Mouse (Mus musculus) hindbrain, embryonic 13.5 days (tissue): Measurements from ENCODE around the gene Tsfm. TPM values are rescaled to one million over a fixed set of nuclear protein-coding genes. Genes with fewer than 3 reads are reported as not detected.

Source experiments
- ATAC-seq: fragments of 200-750 bp; cut with Nextera tagmentation; 2 replicates; pipeline ENCODE4 v1.8.0; 2017; ENCODE audit warnings: moderate TSS enrichment; ENCODE audit not compliant: low FRiP score
- H3K27ac ChIP-seq: fragments of 300-500 bp; sonication (generic); 2 replicates; pipeline ENCODE4 v1.5.1; 2015; ENCODE audit warnings: inconsistent platforms, mild to moderate bottlenecking, moderate library complexity
- H3K27me3 ChIP-seq: fragments of 300-500 bp; sonication (generic); 2 replicates; pipeline ENCODE4 v1.6.1; 2015; ENCODE audit warnings: mild to moderate bottlenecking, inconsistent platforms
- H3K36me3 ChIP-seq: fragments of 300-500 bp; sonication (generic); 2 replicates; pipeline ENCODE4 v1.6.1; 2015; ENCODE audit warnings: mild to moderate bottlenecking, inconsistent platforms
- H3K4me1 ChIP-seq: fragments of 300-500 bp; sonication (generic); replicated peaks from 2 replicates; pipeline ENCODE4 v1.6.1; 2015; ENCODE audit warnings: inconsistent platforms
- H3K4me2 ChIP-seq: fragments of 300-500 bp; sonication (generic); 2 replicates; pipeline ENCODE4 v1.6.1; 2015; ENCODE audit warnings: inconsistent platforms, mild to moderate bottlenecking, moderate library complexity
- H3K4me3 ChIP-seq: fragments of 300-500 bp; sonication (generic); 2 replicates; pipeline ENCODE4 v1.5.1; 2015; ENCODE audit warnings: mild to moderate bottlenecking, inconsistent platforms
- H3K9ac ChIP-seq: fragments of 300-500 bp; sonication (generic); 2 replicates; pipeline ENCODE4 v1.6.1; 2015; ENCODE audit warnings: mild to moderate bottlenecking, inconsistent platforms
- H3K9me3 ChIP-seq: fragments of 300-500 bp; sonication (generic); 2 replicates; pipeline ENCODE4 v1.6.1; 2016; ENCODE audit warnings: inconsistent platforms
- WGBS: fragments of 180-500 bp; shearing (Covaris S2); methylation state at CpG from one replicate; pipeline ENCODE4 v1.1.7; 2015; 5-methylcytosine and 5-hydroxymethylcytosine counted together
- polyA plus RNA-seq: library from polyadenylated mRNA; unstranded; fragments of >200 nt; fragmentation: Nextera tagmentation; extraction: Ambion mirVana; gene quantifications from 2 replicates; pipeline ENCODE4 v1.2.1, GENCODE M21; 2015

Tsfm gene
- polyA plus RNA-seq, 1 experiment from 2014 or later = 63.4 TPM

DNA sequence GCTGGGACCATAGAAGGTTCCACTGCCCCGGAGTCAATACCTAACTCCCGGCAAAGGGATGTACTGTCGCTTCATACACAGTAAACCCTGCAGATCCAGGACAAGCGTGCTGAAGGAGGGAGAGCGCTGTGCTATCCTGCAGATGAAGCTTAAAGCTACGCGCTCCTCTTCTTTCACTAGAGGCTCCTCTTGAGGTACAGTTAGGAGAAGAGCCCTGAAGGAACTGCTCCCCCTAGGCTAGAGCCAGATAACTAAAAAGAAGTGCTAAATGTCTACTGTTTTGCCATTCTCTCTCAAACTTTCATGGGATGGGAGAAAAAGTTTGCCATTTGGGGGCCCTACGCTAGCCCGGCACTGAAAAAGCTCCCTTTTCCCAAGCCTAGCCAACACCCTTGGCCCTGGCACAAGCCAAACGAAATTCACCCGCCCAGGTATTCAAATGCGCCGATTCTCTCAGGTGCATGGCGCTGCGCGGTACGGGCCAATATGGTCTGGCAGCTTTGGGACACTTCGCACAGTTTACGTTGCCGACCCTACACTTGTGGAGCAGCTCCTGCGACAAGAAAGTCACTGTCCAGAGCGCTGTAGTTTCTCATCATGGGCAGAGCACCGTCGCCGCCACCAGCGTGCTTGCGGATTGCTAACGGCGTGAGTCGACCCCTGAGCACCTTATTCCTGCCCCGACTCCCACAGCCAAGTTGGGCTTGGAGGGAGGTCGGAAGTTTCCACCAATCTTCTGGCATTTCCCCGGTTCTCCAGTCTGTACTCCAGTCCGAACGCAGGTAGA, 18.2 kb upstream of the Tsfm start:
- peak overlapping the region; percentile 5; the same call in 1 of the 2 replicates for H3K4me3 ChIP-seq
- H3K27ac ChIP-seq = no peak overlapping the region
- H3K36me3 ChIP-seq = peaks cover 19% of the 10 kb centered on the region
- peaks cover 14% of the 10 kb centered on the region for H3K4me1 ChIP-seq
- 3% methylated on average over 35 of the region's 35 CpGs for WGBS
- ATAC-seq = no peak
- H3K4me2 ChIP-seq = no peak overlapping the region
- H3K9me3 ChIP-seq = no peaks in the 10 kb centered on the region
- H3K27me3 ChIP-seq = peaks cover 64% of the 10 kb centered on the region
- H3K9ac ChIP-seq = no peak overlapping the region

DNA sequence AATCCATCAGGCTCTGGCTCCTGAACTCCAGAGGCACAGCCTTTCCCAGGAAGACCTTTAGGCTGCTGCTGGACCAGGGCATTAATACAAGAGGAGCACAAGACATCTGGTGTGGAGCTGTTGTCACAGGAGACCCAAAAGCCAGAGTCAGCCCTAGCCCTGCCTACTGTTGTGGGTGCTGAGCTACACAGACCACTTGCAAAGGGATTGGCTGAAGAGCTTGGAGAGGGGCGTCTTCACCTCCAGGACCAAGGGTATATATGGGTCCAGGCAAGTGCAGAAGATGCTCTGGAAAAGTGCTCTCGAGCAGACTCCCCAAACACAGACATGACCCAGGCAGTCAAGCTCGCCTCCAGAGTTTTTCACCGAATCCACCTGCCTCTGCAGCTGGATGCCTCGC, 17.3 kb upstream of the Tsfm start, which contains the start of gene Cyp27b1:
TSS of gene Cyp27b1 (plus strand) at position 297 of the 400 bp plus-strand sequence.
- H3K27me3 ChIP-seq = peaks cover 64% of the 10 kb centered on the region
- no peak within 1 kb of the TSS for H3K4me2 ChIP-seq
- WGBS = 27% methylated on average over 5 of the region's 5 CpGs
- H3K4me1 ChIP-seq = peaks cover 17% of the 10 kb centered on the region
- H3K36me3 ChIP-seq = peaks cover 11% of the 10 kb centered on the region
- H3K9ac ChIP-seq = no peak within 1 kb of the TSS
- no peak within 1 kb of the TSS for H3K27ac ChIP-seq
- peak within 1 kb of the TSS; percentile 5; the same call in 1 of the 2 replicates for H3K4me3 ChIP-seq
- H3K9me3 ChIP-seq = no peaks in the 10 kb centered on the region
- no peak for ATAC-seq

DNA sequence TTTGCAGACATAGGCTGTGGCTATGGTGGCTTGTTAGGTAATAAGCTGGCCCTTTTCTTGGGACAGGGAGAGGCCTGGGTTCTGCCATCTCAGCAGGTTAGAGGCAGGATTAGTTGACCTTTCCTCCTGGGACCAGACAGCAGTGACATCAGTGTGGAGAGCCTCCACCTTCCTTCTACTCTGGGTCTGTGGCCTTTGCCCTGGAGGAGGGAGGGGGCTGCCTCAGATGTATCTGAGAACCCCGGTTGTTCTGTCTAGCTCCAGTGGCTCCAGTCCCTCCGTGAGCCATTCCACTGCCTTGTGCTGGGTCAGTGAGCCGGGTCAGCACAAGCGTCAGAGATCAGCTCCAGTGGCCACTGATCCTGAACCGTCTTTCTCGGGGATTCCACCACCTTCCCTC, 12.5 kb upstream of the Tsfm start:
- ATAC-seq = no peak
- Histone ChIP-seq H3K27me3 (peaks cover 42% of the 10 kb centered on the region), H3K9me3 (no peaks in the 10 kb centered on the region), H3K27ac (no peak overlapping the region), H3K9ac (no peak overlapping the region), H3K4me3 (no peak overlapping the region), H3K36me3 (peaks cover 9% of the 10 kb centered on the region), H3K4me1 (peaks cover 22% of the 10 kb centered on the region), H3K4me2 (no peak overlapping the region)
- 86% methylated on average over 6 of the region's 6 CpGs for WGBS

DNA sequence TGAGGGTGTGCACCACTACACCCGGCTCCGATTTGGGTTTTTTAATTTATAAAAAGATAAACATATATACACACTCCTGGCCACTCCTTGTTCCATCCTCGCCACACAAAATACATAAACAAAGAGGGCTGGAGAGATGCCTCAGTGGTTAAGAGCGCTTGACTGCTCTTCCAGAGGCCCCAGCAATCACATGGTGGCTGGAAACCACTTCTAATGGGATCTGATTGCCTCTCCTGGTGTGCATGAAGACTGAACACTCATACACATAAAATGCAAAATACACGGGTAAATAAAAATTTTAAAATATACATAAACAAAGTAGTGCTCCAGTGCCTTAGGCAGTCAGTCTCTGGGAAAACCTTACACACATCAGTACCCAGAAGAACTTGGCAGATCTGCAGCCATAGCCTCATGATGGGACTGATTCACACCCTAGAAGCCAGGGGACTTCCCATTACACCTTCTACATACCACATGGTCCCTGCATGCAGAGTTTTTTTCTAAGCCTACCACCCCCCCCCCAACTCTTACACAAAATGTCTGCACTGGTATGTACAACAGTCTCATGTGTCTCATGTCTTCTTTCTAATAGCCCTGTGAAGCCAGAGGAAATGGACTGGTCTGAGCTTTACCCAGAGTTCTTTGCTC, 12.0 kb upstream of the Tsfm start:
- 21% methylated on average over 5 of the region's 5 CpGs for WGBS
- Histone ChIP-seq H3K4me3 (peak overlapping the region; percentile 82), H3K9ac (peak overlapping the region; percentile 81), H3K27ac (no peak overlapping the region), H3K36me3 (peaks cover 9% of the 10 kb centered on the region), H3K9me3 (no peaks in the 10 kb centered on the region), H3K27me3 (peaks cover 36% of the 10 kb centered on the region), H3K4me1 (peaks cover 22% of the 10 kb centered on the region), H3K4me2 (peak overlapping the region; percentile 98)
- no peak for ATAC-seq

DNA sequence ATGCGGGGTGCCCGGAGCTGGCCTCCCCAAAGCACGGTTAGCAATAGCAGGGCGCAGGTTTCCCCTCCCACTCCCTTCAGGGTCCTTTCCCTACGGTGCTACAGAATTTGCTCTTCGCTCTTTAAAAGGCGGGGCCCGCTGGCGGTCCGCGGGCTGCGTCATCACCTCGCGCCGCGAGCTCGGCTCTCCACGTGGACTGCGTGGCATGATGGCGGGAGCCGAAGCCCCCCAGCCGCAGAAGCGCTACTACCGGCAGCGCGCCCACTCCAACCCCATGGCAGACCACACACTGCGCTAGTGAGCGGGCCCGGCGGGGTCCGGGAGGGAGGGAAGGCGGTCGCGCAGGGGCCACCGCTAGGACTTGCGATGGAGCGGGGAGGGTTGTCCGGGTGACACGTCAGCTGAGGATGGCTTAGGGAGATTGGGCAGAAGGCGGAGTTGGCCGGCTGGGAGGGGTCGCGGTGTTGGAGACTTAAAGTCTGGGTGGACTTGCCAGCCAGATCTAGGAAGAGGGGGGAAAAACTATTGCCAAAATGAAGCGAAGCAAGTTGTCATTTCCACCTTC, 11.2 kb upstream of the Tsfm start:
- Histone ChIP-seq H3K27ac (0 out of 2 replicates have a peak overlapping the region, but pooled peaks have one; percentile 37), H3K36me3 (peaks cover 9% of the 10 kb centered on the region), H3K4me1 (peaks cover 22% of the 10 kb centered on the region), H3K9ac (peak overlapping the region; percentile 81), H3K4me3 (peak overlapping the region; percentile 82), H3K4me2 (peak overlapping the region; percentile 98), H3K27me3 (peaks cover 29% of the 10 kb centered on the region), H3K9me3 (no peaks in the 10 kb centered on the region)
- WGBS = under 1% methylated on average over 44 of the region's 44 CpGs
- peak; percentile 86 for ATAC-seq

DNA sequence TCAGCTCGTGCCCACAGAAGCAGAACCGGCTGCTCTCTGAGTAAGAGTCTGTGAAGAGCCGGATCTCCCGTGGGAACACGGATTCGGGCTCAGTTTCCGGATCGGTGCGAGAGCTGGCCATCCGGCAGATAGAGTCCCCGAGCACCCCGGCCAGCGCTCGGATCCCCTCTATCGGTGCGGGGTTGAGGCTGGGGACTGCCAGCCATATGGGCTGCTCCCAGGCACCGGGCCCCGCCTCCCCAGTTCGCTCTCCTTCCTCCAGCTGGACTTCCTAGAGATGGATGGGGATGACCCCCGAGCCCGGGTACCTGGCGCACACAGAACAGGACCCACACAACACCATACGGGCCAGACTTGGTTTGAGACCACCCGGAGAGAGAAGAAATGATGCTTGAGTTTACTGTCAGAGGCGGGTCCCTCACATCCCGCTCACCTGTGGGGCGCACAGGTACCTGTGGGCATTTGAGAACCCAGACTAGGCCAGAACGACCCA, 10.7 kb upstream of the Tsfm start, which contains the start of the genes Mettl1 and Eef1akmt3:
TSS of gene Mettl1 (plus strand) at position 141 of the 493 bp plus-strand sequence.
TSS of gene Eef1akmt3 (minus strand) at position 240 of the 493 bp plus-strand sequence.
- peak within 1 kb of the TSS; percentile 82 for H3K4me3 ChIP-seq
- WGBS = under 1% methylated on average over 28 of the region's 28 CpGs
- H3K9ac ChIP-seq = peak within 1 kb of the TSS; percentile 81
- peaks cover 9% of the 10 kb centered on the region for H3K36me3 ChIP-seq
- H3K4me2 ChIP-seq = peak within 1 kb of the TSS; percentile 98
- H3K27me3 ChIP-seq = peaks cover 25% of the 10 kb centered on the region
- H3K27ac ChIP-seq = 0 out of 2 replicates have a peak within 1 kb of the TSS, but pooled peaks have one; percentile 37
- H3K9me3 ChIP-seq = no peaks in the 10 kb centered on the region
- H3K4me1 ChIP-seq = peaks cover 22% of the 10 kb centered on the region
- peak; percentile 86 for ATAC-seq

DNA sequence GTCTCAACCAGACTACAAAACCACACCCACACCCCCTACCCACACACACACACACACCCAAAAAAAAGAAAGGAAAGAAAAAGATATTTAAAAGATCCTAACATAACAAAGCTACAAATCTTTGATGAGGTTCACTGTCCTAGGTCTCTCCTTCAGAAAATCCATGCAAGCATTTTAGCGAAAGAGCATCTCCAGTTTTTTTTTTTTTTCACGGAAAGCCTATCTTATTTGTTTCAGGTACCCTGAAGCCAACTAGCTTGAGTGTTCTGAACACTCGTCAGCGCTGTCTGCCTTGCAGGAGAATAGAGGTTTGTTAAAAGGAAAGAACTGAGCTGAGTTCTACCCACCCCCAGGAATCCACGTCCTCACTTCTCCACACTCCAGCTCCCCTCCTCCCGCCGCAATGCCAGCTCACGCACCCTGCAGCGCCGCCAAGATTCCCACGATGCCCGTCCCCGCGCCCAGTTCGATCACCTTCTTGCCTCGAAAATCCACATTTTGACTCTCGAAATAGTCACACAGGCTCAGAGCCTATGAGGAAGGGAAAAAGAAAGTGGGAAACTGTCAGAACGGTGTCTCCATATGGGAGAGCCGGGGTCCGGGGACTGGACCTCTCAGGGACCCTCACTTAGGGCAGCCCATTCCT, 10.1 kb upstream of the Tsfm start:
- H3K4me3 ChIP-seq = peak overlapping the region; percentile 82
- peak; percentile 1; the same call in 1 of the 2 replicates for ATAC-seq

DNA sequence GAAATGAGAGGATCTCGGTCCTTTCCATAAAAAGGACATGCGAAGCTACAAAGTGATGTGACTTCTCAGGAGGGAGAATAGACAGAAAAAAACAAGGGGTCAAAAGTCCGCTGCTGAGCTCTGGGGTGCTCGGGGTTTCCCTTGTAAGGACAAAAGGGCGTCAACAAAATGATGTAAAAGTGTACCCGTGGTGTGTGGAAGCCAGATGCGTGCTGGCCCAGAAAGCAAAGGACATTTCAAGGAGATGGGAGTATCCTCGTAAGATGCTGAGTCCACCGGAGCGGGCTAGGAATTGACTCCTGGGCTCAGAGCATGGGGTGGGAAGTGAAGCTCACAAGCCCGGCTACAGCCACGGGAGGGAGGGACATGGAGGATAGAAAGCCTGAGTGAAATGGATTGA, 7.0 kb upstream of the Tsfm start:
- Histone ChIP-seq H3K27ac (no peak overlapping the region), H3K4me3 (no peak overlapping the region), H3K4me2 (no peak overlapping the region), H3K36me3 (no peaks in the 10 kb centered on the region), H3K27me3 (peaks cover 29% of the 10 kb centered on the region), H3K9me3 (no peaks in the 10 kb centered on the region), H3K9ac (no peak overlapping the region), H3K4me1 (peaks cover 16% of the 10 kb centered on the region)
- ATAC-seq = no peak
- 61% methylated on average over 12 of the region's 12 CpGs for WGBS

More for the DNA sequence above, 10.1 kb upstream of the Tsfm start:
- 1% methylated on average over 20 of the region's 20 CpGs for WGBS
- Histone ChIP-seq H3K9me3 (no peaks in the 10 kb centered on the region), H3K9ac (peak overlapping the region; percentile 81), H3K4me2 (peak overlapping the region; percentile 98), H3K36me3 (peaks cover 9% of the 10 kb centered on the region), H3K27ac (no peak overlapping the region), H3K27me3 (peaks cover 29% of the 10 kb centered on the region), H3K4me1 (peaks cover 22% of the 10 kb centered on the region)

DNA sequence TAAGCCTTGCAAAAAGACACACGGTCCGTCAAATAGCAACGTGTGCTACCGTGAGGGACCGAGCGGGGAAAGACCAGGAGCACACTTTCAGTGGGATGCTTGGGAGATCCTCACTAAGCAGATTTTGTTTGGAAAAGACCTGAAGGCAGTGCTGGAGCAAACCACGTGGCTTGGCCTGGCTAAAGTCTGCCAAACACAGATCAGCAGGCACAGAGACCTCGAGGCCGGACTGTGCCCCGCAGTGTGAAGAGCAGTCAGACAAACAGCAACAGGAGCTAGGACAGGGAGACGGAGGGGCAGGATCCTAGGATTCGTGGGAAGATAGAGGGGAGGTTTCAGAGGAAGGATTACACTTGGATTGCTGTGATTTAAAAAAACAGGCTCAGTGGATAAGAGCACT, 5.6 kb upstream of the Tsfm start:
- ATAC-seq = no peak
- Histone ChIP-seq H3K4me1 (peaks cover 10% of the 10 kb centered on the region), H3K4me2 (no peak overlapping the region), H3K27ac (no peak overlapping the region), H3K9me3 (no peaks in the 10 kb centered on the region), H3K4me3 (no peak overlapping the region), H3K36me3 (no peaks in the 10 kb centered on the region), H3K27me3 (peaks cover 29% of the 10 kb centered on the region), H3K9ac (no peak overlapping the region)
- 89% methylated on average over 12 of the region's 12 CpGs for WGBS

DNA sequence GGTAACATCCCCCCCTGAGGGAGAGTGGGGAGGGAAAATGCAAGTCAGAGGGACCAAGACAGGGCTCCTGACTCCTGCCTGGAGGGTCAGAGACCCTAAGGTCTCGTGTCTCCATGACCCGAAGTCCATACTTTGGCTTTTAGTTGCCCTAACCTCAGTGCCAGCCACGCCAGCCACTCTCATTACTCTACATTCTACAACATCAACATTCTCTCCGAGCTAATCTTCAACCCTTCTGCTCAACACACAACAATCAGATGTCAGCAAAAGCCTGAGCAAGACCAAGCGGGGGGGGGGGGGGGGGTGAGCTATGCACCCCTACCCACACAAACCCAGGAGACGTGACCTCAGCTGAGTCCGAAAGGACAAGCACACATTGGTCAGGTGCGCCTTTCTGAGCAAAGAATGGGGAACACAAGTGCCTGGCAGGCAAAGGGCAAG, 2.7 kb upstream of the Tsfm start:
- ATAC-seq = no peak
- no peak overlapping the region for H3K9ac ChIP-seq
- 0 out of 2 replicates have a peak, but pooled peaks cover 6% of the 10 kb centered on the region for H3K27me3 ChIP-seq
- H3K9me3 ChIP-seq = no peaks in the 10 kb centered on the region
- H3K4me2 ChIP-seq = no peak overlapping the region
- H3K36me3 ChIP-seq = peaks cover 5% of the 10 kb centered on the region
- 85% methylated on average over 8 of the region's 8 CpGs for WGBS
- H3K4me1 ChIP-seq = peaks cover 12% of the 10 kb centered on the region
- H3K27ac ChIP-seq = no peak overlapping the region
- no peak overlapping the region for H3K4me3 ChIP-seq

DNA sequence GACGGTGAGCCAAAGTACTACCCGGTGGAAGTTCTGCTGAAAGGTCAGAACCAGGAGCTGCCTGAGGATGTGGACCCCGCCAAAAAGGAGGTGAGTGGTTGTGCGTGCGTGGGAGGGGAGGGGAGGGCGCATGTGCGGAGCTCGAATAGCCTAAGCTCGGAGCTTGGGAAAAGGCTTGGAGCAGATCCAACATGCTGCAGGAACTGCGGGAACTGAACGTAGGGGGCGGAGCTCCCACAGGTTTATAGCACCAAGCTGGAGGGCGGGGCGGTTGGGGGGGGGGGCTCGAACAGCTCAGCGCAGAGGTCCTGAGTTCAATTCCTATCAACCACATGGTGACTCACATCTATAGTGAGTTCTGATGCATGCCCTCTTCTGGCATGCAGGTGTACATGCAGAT, 12.2 kb downstream of the Tsfm start:
- WGBS = 78% methylated on average over 16 of the region's 16 CpGs
- H3K4me1 ChIP-seq = no peaks in the 10 kb centered on the region
- no peak overlapping the region for H3K4me3 ChIP-seq
- H3K9ac ChIP-seq = no peak overlapping the region
- H3K27ac ChIP-seq = no peak overlapping the region
- peaks cover 17% of the 10 kb centered on the region for H3K36me3 ChIP-seq
- H3K4me2 ChIP-seq = no peak overlapping the region
- H3K9me3 ChIP-seq = no peaks in the 10 kb centered on the region
- no peaks in the 10 kb centered on the region for H3K27me3 ChIP-seq
- no peak for ATAC-seq
